Mouse (Mus musculus): Measurements from ENCODE around the gene Cox4i2.

The Cox4i2 gene

DNA sequence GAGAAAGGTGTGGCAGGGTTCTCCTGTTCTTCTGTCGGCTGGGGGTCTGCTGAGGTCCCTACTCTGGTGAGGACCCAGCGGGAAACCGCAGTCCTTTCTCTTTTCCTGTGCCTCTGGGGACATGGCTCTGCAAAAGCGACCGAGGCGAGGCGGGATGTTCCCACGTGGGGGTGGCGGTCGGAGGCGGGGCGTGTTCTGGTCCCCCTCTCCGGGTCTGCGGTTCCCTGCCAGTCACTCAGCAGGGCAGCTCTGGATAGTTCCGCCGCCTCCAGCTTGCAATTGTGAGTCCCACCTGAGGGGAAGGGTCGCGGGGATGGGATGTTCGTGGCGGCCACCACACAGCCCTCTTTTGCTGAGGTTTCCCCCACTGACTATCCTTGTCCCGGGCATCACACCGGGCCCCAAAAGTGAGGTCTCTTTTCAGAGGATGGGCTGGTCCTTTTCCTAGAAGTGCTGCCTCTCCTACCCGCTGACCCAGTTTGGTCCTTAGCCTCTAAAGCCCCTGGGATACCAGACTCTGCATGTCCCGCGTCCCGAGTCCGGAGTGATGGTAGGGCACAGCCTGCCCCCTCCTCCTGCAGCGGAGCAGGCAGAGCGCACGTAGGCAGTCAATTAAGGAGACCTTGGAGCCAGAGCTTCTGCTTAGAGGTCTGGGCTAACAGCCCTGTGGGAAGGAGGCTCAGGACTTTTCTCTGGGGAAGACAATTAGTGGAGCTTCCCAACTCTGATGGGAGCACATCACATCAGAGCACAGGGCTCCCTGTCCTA, at the start of gene Cox4i2:
Gene Cox4i2 (plus strand): TSS at position 230 of the 768 bp plus-strand sequence.
- no peak for DNase-seq (ENCODE audit: low spot score in 2 of 2)

DNA sequence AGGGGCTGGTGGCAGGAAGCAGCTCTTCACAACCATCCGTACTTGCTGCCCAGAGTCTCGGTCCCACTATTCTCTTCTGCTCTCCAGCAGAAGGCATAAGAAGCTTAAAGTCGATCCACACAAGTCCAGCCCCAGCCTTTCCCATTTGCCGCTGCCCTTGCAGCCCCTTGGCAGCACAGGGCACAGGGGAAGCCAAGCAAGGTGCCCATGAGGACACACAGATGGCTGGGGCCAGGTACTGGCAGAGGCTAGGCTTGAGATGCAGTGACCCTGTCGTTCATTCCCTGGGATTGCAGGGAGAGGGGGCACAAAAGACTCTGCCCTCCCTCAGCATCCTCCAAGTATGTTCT, 49.7 kb upstream of the Cox4i2 start:
- no peak for DNase-seq (ENCODE audit: low spot score in 2 of 2)

DNA sequence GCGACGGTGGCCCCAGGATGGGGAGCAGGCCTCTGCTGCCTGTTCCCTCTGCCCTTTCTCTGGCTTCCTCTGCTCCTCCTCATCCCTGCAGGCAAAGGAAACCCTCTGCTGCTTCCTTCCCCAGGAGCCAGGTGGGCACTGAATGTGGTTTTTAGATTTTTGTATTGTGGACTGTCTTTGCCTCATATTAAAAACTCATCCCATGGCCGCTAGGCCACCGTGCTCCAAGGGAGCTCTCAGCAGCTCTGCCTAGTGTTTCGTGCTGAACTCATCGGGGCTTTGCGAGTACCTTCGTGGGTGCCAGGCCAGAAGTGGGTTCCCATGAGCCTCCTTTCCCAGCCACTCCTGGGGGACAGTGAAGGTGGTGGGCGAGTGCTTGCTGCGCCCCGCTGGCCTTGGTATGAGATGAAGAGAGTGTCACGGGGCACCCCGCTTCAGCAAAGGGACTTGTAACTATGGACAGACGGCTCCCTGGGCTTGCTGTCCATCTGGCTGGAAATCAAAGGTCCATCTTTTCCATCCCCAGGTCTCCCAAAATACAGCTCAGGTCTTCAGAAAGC, 49.1 kb upstream of the Cox4i2 start:
- DNase-seq (ENCODE audit: low spot score in 2 of 2), result no peak

DNA sequence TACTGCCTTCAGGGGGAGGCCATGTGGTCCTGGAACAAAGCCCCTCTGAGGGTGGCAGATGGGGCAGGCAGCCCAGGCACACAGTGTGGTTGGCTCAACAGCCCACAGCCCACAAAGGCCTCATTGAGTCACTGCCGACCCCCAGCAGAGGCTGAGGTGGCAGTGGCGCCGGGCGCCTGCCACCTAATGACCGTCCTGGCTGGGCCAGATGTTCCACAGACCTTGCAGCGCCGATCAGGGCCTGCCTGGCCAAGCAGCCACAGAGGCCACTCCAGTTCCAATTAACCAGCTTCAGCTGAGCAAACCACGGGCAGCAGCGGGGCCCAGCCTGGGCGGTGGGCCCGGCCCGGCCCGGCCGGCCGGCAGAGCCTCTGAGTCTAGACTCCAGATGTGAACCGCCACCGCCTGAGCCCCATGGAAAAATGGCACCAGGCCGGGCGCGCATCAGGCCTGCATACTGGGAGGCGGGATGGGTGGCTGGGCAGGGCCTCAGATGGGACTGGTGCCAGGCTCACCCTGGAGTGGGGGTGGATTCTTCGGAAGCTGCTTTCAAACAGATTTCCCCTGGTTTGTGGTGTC, 47.9 kb upstream of the Cox4i2 start:
- no peak for DNase-seq (ENCODE audit: low spot score in 2 of 2)

DNA sequence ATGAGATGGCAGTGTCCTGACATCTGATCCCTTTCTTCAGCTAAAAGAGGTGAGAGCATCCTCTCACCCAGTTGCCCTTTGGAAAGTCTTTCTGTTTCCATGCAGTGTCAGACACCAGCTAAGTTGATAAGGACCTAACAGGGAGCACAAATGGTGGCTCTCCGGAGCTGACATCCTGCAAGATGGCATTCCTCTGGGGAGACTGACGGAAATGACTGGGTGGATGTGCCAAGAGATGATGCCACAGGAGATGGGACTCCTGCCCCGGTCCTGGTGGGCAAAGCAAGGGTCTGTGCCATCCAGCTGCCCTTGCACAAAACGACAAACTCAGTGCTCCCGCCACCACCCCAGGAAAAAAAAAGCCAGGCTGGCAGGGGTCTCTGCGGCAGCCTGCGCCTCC, 46.8 kb upstream of the Cox4i2 start:
- DNase-seq (ENCODE audit: low spot score in 2 of 2), result no peak

DNA sequence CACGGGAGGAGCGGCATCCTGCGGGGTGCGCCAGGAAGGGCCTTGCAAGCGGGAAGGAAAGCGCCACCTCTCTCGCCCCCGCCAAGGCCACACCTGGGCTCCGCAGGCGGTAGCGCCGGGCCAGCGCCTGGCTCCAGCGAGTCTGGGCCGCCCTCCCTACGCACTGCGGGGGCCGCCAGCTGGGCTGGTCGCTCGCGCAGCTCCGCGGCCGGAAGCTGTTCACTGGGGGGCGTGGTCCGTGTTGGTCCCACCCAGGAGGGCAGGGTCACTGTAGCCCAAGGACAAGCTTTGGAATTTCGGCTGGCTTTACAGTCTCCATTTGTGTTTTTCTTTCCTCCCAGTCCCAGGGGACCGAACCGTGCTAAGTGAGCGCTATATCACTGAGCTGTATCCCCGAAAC, 46.3 kb upstream of the Cox4i2 start:
- peak in 1 of 2 experiments; percentile 55 for DNase-seq (ENCODE audit: low spot score in 2 of 2)

DNA sequence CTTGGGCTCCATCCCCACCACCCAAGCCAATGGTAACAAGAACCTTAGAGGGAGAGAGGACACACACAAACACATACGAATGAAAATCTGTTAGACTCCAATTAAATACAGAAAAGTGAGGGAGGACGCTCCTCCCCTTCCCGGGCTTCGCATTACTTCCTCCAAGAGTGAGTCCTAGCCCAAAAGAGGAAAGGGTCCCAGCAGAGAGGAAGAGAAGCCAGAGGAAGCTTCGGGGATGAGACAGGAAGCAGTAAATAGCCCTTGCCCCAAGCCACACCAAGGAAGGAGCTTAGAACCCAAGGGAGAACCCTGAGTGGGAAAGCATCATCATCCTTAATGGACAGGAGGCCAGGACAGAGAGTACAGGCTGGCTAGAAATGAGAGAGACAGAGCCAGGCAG, 44.9 kb upstream of the Cox4i2 start:
- DNase-seq (ENCODE audit: low spot score in 2 of 2), result no peak

DNA sequence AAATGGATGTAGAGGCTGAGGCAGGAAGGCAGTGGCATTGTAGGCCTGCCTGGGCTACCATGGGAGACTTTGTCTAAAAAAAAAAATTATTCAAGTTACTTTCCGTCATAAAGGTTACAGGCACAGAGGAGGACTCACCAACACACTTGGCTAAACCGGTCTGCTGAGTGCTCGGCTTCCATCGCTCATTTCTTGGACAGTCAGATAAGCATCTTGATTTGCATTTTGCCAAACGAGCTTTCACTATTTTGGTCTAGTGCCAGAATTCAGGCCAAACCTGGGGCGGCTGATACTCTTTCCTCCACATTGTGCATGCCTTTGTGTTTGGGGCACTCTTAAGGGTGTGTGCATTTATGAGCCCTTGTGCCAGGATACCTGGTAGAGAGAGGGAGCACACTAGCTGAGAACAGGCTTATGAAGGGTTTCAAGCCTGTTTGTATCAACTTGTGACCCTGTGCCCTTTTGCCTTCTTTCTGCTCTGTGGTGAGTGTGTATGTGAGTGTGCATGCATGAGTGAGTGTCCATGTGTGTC, 37.7 kb upstream of the Cox4i2 start:
- DNase-seq (ENCODE audit: low spot score in 2 of 2), result no peak

DNA sequence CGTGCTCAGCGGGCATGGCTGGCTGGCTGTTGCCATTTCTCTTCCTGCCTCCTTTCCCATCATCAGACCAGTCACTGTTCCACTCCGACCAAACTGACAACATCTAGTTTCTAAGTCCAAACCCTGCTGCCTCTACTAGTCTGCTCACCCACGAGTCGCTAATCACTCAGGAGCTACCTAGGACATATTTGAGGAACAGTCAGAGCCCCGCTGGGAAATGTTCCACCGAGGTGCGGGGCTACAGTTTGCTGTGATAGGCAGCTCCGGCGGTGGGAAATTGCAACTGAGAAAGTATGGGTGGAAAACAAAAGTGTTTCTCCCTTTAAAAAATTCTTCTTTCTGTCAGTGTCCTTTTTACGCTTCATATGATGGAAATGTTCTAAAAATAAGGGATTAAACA, 36.3 kb upstream of the Cox4i2 start:
- no peak for DNase-seq (ENCODE audit: low spot score in 2 of 2)

DNA sequence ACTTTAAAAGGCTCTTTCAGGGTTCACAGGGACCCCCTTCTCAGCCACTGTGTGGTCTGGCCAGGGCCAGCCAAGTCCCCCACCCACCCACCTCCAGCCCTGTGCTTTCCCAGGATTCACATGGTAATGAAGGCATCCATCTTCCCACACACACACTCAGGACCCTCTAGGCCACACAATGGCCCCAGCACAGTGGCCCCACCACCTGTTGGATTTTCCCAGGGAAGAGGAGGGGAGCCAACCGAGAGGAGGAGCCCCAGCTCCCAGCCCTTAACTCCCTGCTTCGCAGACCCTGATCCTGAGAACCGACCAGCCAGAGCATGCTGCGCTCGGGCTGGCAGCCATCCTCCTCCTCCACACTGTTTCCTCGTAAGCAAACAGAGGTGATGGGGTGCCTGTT, 35.9 kb upstream of the Cox4i2 start:
- DNase-seq (ENCODE audit: low spot score in 2 of 2), result no peak

DNA sequence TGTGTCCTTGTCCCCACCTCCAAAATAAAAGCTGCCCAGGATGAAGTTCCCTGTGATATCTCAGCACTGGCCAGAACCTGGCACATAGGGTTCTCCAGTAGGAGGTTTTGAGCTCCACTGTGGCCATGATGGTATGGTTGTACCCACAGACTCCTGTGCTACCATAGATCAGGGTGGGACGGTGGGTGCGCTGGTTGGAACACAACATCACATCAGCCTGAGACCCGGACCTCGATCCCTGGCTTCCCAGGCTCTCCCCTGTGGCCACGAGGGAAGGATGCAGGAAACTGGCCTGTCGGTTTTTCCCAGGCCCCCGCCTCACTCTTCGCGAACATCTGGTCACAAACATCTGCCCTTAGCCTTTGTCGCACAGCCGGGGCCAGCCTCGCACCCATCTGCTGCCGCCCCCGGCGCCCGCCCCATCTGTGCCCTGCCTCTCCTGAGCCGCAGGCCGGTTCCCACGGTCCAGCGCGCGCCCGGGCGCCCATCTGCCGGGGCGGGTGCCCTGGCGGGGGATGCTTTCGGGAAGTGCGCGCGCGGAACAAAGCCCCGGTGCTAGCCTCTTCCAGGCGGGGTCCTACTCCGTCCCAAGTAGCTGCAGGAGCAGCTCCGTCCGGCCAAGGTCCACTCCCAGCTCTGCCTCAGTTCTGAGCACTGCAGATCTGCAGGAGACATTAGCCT, 30.2 kb upstream of the Cox4i2 start:
- DNase-seq (ENCODE audit: low spot score in 2 of 2), result peak in 1 of 2 experiments; percentile 40

DNA sequence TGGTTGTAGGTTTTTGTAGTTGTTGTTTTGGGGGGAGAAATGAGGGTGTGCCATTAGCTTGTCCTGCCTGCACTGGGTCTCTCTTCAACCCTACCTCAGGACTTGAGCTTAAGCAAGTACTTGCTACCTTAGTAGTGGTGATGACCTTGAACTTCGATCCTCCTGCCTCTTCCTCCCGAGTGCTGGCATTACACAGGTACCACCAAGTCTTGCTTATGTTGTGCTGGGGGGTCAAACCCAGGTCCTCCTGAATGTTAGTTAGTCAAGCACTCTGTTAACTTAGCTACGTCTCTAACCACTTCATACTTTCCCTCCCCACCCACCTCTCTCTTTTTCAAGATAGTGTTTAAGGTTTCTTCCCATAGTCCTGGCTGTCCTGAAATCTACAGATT, 29.6 kb upstream of the Cox4i2 start:
- no peak for DNase-seq (ENCODE audit: low spot score in 2 of 2)

DNA sequence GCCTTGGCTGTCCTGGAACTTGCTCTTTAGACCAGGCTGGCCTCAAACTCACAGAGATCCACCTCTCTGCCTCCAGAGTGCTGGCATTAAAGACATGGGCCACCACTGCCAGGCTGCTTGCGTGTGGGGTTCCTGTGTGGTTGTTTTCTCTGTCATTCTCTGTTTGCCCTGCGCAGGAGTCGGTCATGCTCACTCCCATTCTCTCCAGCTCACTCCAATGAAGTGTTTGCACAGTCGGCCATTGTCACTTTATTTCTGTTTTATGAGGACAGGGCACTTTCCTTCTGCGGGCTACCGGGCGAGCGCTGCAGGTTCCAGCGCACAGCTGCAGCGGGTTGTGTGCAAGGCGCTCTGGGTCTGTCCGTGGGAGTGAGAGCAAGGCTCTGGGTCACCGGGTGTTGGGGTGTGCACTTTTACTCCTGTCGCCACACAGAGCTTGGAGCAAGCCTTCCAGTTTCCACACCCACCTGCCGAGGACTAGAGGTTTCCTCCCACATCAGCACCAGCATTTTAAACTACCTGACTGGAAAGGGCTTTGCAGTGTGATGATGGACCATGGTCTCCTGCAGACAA, 28.7 kb upstream of the Cox4i2 start:
- no peak for DNase-seq (ENCODE audit: low spot score in 2 of 2)

DNA sequence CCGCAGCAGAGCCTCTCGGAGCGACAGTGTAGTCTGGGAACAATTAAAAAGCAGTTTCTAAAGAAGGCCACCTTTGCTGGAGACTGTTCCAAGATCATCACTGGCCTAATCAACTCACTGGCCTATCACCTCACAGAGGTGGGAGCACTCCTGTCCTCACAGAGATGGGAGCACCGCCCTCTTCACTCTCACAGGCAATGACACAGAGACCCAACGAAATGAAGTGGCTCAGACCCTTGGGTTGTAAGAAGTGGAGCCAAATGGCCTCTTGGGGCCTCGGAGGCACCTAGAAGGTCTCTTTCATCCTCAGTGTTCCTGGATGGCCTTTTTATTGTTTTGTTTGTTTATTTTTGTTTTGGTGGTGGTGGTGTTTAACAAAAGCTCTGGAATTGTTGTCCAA, 27.8 kb upstream of the Cox4i2 start:
- no peak for DNase-seq (ENCODE audit: low spot score in 2 of 2)

DNA sequence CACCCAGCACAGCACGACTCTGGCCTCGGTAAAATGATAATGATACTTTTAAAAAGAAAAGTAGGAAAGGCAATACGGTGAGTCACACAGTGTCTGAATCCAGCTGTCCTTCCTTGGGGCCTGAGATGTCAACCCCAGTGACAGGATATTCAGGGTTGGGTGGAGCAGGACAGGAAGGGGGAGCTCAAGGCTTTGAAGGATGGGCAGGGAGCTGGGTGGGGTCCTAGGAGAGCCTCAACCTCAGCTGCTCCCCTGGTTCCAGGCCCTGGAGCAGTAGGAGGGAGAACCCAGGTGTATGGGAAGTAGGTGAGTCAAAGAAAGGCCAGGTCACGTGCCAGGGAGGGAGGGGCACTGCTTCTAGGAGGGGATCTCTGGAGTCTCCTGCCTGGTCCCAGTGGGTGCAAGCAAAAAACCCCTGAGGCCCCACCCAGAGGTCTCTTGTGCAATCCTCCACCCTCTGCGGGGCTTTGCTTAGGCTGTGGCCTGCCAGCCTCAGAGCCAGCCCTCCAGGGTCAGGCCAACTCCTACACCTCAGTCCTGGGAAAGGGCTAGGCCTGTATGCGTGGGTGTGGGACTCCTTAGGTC, 27.1 kb upstream of the Cox4i2 start:
- no peak for DNase-seq (ENCODE audit: low spot score in 2 of 2)

DNA sequence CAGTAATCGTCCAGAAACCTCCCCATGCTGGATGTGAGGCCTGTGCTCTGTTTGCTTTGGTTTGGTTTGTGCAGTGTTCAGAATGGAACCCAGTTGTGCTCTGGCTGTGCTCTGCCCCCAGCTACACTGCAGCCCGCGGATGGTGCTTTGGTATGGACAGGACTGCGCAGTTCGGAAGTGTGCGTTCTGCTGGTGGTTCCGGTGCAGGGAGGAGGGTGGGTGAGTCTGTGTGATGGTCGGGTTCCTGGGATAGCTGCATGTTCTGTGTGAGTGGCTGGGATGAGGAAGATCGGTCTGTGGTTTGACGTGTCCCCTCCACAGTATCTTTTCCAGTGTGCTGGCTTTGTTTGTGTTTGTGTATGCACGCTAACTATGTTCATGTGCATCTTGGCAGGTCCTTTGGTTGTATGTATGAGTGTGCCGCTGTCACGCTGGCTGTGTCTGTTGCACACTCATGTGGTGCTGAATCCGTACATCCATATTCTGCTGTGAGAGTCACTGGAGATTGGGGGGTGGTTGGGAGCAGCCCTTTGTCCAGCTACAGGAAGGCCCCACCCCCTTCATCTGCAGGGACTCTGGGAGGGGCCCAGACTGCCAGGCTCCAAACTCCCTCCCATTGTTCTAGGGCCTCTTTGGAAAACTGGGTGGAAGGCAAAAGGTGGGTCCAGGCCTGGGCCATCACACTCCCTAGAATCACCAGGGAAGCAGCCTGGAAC, 26.0 kb upstream of the Cox4i2 start:
- DNase-seq (ENCODE audit: low spot score in 2 of 2), result no peak

DNA sequence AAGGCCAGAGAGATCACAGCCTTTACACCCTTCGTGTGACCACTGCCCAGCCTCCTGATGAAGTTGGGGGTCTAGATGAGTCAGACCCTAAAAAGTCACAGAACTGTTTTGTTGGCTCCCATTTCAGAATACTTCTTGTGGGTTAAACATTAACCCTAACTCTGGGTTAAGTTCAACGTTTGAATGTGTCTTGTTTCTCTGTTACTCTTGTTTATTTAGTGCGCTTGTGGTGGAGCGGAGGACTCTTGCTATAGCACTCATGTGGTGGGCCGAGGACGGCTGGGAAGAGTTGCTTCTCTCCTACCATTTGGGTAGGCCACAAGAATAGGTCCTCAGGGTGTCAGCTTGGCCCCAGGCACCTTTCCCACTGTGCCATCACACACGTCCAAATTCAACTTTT, 25.4 kb upstream of the Cox4i2 start:
- no peak for DNase-seq (ENCODE audit: low spot score in 2 of 2)

DNA sequence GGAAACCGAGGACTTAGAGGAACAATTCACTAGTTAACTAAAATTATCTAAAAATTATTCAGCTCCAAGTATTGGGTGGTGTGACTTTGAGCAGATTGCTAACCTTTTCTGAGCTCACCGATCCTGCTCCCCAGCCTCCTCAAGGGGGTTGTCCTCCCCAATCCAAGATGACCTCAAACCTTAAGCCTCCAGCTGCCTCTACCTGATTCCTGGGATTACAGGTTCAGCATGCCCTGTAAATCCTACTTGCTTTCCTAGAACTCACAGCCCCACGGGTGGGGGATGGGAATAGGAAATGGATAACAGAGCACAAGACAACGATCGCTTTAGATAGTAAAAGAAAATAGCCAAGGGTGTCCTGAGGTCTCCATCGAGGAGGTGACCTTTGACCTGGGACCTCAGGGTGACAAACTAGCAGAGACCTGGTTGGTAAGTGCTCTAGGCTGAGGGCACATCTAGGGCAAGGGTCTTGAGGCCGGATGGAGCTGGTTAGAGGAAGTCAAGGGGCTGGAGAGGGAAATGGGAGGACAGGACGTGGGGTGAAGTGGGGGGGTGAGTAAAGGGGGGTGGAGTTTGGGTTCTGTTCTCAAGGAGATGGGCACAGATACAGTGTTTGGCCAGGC, 24.8 kb upstream of the Cox4i2 start:
- no peak for DNase-seq (ENCODE audit: low spot score in 2 of 2)

DNA sequence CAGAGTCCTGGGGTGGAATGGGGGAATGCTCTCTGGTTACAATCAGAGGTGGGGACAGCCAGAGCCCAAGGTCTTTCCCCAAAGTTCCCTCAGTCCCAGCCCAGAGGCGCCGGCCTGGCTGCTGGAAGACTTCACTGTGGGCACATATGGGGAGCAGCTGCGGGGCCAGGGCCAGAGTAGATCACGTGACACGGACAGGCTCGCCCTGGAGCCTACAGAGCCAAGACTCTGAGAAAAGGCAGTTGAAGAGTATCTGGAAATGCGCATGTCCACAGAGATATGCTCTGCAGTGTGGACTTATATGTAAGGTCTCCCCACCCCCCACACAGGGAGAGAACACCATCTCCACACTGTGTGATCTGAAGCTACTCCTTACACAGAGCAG, 24.3 kb upstream of the Cox4i2 start:
- DNase-seq (ENCODE audit: low spot score in 2 of 2), result no peak

DNA sequence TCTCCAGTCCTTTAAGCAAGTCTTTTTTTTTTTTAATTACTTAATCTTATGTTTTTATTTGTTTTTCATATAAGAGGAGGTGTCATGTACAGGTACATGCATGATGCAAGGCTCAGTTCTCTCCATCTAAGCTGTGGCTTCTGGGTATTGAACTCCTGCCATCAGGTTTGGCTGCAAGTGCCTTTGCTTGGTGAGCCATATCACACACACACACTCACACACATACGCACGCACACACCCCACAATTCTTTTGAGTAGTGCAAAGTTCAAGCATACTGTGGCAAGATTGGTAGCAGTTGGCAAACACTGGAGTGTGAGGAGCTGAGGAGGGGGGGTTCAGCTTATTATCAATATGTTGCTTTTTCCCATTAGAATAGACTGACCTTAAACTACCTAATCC, 20.8 kb upstream of the Cox4i2 start:
- no peak for DNase-seq (ENCODE audit: low spot score in 2 of 2)

DNA sequence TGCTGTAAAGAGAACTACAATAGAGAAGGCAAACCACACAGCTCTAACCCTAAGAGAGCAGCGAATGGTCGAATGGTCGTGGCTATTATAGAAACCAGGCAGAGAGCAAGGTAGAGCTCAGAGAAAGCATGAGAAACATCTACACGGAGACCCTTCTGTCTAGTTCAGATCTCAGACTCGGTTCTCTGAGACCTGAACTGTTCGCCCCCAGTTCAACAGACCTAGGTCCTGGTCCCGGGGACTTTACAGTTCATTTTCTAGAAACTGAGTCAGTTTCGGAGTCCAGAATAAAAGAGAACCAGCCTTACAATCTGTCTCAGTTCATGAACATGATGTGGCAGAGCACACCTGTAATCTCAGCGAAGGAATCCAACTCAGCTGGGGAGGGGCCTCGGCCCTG, 19.5 kb upstream of the Cox4i2 start:
- no peak for DNase-seq (ENCODE audit: low spot score in 2 of 2)
